Mouse (Mus musculus) MEL (cell line): Measurements from ENCODE around the gene Acot7.

Source experiments
- CHD1 ChIP-seq: IDR thresholded peaks from 2 replicates; pipeline ENCODE4 v1.6.1; 2012; ENCODE audit warnings: low read depth, mild to moderate bottlenecking, inconsistent platforms, low read length, improper control_type of control experiment
- CTCF ChIP-seq, 3 experiments: IDR thresholded peaks in 2 of 3; conservative IDR thresholded peaks in 1 of 3; 2 replicates each; pipeline ENCODE4 v1.5.1; 2011 to 2012; ENCODE audit warnings: low read length in 3 of 3, low read depth in 2 of 3, mild to moderate bottlenecking in 2 of 3, improper control_type of control experiment in 1 of 3, inconsistent platforms in 1 of 3, mixed read lengths in 1 of 3, moderate library complexity in 1 of 3; ENCODE audit not compliant: control insufficient read depth in 1 of 3, insufficient read depth in 1 of 3, poor library complexity in 1 of 3, severe bottlenecking in 1 of 3
- GABPA ChIP-seq: IDR thresholded peaks from 2 replicates; pipeline ENCODE4 v1.6.1; 2012; ENCODE audit warnings: low read depth, mild to moderate bottlenecking, inconsistent platforms, low read length, improper control_type of control experiment, moderate library complexity
- GATA1 ChIP-seq: IDR thresholded peaks from 2 replicates; pipeline ENCODE4 v1.6.1; 2011; ENCODE audit warnings: low read depth, low read length, improper control_type of control experiment
- MAX ChIP-seq: IDR thresholded peaks from 2 replicates; pipeline ENCODE4 v1.6.1; 2011; ENCODE audit warnings: low read length, improper control_type of control experiment
- POLR2A ChIP-seq, 2 experiments: IDR thresholded peaks; 2 replicates each; pipeline ENCODE4 v1.6.1; 2011 to 2012; ENCODE audit warnings: low read length in 2 of 2, mild to moderate bottlenecking in 2 of 2, control low read depth in 1 of 2, improper control_type of control experiment in 1 of 2, low read depth in 1 of 2, moderate library complexity in 1 of 2; ENCODE audit not compliant: control insufficient read depth in 1 of 2, insufficient read depth in 1 of 2, poor library complexity in 1 of 2
- POLR2AphosphoS2 ChIP-seq: IDR thresholded peaks from 2 replicates; pipeline ENCODE4 v1.6.1; 2011; ENCODE audit warnings: low read length, improper control_type of control experiment
- POLR2AphosphoS5 ChIP-seq: IDR thresholded peaks from 2 replicates; pipeline ENCODE4 v1.6.1; 2012; ENCODE audit warnings: low read depth, borderline replicate concordance, mild to moderate bottlenecking, inconsistent platforms, low read length, moderate library complexity, mixed read lengths
- TAL1 ChIP-seq: IDR thresholded peaks from 2 replicates; pipeline ENCODE4 v1.6.1; 2012; ENCODE audit warnings: mild to moderate bottlenecking, inconsistent platforms, low read length, moderate library complexity, mixed read lengths
- TCF12 ChIP-seq: IDR thresholded peaks from 2 replicates; pipeline ENCODE4 v1.6.1; 2014; ENCODE audit warnings: low read depth, mild to moderate bottlenecking, inconsistent platforms, low read length, improper control_type of control experiment, moderate library complexity
- USF1 ChIP-seq: IDR thresholded peaks from 2 replicates; pipeline ENCODE4 v1.6.1; 2014; ENCODE audit warnings: low read depth, mild to moderate bottlenecking, inconsistent platforms, low read length, improper control_type of control experiment, moderate library complexity
- ZMIZ1 ChIP-seq: IDR thresholded peaks from 2 replicates; pipeline ENCODE4 v1.6.1; 2012; ENCODE audit warnings: low read depth, mild to moderate bottlenecking, inconsistent platforms, low read length, improper control_type of control experiment, moderate library complexity
- ZNF384 ChIP-seq: IDR thresholded peaks from 2 replicates; pipeline ENCODE4 v1.6.1; 2012; ENCODE audit warnings: low read depth, mild to moderate bottlenecking, inconsistent platforms, low read length, improper control_type of control experiment

DNA sequence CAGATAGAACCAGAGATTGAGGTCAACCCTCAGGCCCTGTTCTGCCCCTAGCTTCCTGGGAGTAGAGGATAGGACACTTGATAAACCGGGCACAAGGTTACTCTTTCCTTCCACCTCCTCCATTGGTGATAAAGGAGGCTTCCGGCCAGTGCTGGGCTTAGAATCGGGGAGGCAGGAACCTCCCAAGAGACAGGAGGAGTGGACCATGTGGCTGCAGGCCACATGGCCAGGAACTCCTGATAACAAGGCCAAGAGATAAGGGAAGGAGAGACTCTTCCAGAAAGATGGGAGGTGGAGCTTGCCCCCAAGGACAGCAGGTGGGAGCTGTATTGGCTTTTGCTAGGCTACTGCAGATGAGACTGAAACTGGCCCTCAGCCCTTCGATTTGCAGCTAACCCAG lies 27.4 kb upstream of the Acot7 start:
- TF ChIP-seq POLR2AphosphoS5 (no peak), MAX (peak; percentile 58; the same call in 1 of the 2 replicates), ZMIZ1 (no peak), POLR2A (IDR thresholded peaks at IDR 0.05; ENCODE audit: control insufficient read depth in 1 of 2, insufficient read depth in 1 of 2, low read depth in 1 of 2, low read length in 2 of 2, poor library complexity in 1 of 2) (no peak), CTCF (IDR thresholded peaks at IDR 0.05 in 2 of 3, conservative IDR thresholded peaks at IDR 0.05 in 1 of 3; ENCODE audit: control insufficient read depth in 1 of 3, insufficient read depth in 1 of 3, low read depth in 2 of 3, low read length in 3 of 3, poor library complexity in 1 of 3, severe bottlenecking in 1 of 3) (no peak), USF1 (peak; percentile 43; the same call in 1 of the 2 replicates), GABPA (no peak), TAL1 (no peak), POLR2AphosphoS2 (no peak), CHD1 (no peak), TCF12 (no peak), GATA1 (no peak), ZNF384 (no peak)
